Comparison of ENCODE assay signal across 9 mouse cellular contexts in the genomic region with DNA sequence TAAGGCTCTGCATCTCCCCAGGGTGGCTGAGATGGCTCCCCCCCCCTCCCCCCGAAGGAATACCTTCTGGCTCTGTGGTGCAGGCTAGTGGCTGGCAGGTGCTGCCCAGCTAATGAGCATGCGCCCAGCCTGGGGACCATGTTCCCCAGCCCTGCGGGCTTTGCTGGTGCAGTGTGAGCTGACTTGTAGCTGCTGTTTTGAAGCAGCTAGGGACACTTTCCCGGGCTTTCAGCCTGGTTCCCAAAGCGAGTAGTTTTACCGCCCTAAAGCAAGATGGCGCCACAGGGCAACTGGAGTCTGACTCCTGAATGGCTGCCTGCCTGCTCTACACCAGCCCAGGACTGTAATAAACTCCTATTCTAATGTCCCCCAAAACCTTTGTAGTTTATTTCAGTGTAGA.
DNase-seq lines count a peak whose midpoint lies in the region; ATAC-seq and TF ChIP-seq lines count a peak whose summit lies in the region.
"Had no signal": no experiment of that assay in that cellular context is flagged by ENCODE, and none has a peak within 500 bp of the region (broad histone marks: within the 10 kb centered on the region; RNA-seq: fewer than 3 reads in every experiment).

No protein-coding gene starts in this region.

- no peak for ATAC-seq in midbrain, embryonic 16.5 days
- ATAC-seq in kidney, postnatal 0 days (replicated peaks; ENCODE audit: low FRiP score, low read depth) = no peak
- ATAC-seq in megakaryocyte progenitor cell, adult 5-6 weeks (replicated peaks; ENCODE audit: poor library complexity) = no peak

- H3K36me3 ChIP-seq in midbrain, embryonic 10.5 days = no peaks in the 10 kb centered on the region
- H3K36me3 ChIP-seq in midbrain, embryonic 16.5 days (ENCODE audit: control insufficient read depth, insufficient read depth, low read length) = no peaks in the 10 kb centered on the region
- no peaks in the 10 kb centered on the region for H3K36me3 ChIP-seq in kidney, postnatal 0 days (ENCODE audit: insufficient read depth, low read length)
- H3K36me3 ChIP-seq: limb, embryonic 15.5 days had no signal

- WGBS in midbrain, embryonic 10.5 days = 24% methylated on average over 7 of the region's 7 CpGs
- 24% methylated on average over 7 of the region's 7 CpGs for WGBS in midbrain, embryonic 16.5 days
- WGBS in kidney, postnatal 0 days = 28% methylated on average over 7 of the region's 7 CpGs
- WGBS in lung, adult 2 months = 30% methylated on average over 7 of the region's 7 CpGs

- peak overlapping the region; percentile 69; the same call in 1 of the 2 replicates for H3K27ac ChIP-seq in midbrain, embryonic 10.5 days (replicated peaks)
- no peak overlapping the region for H3K27ac ChIP-seq in midbrain, embryonic 16.5 days (ENCODE audit: low read length)
- H3K27ac ChIP-seq in kidney, postnatal 0 days = no peak overlapping the region
- H3K27ac ChIP-seq: limb, embryonic 15.5 days had no signal

- DNase-seq in midbrain, embryonic 10.5 days (ENCODE audit: low spot score) = peak; percentile 59
- peak; percentile 78 to 81 for DNase-seq in cerebellum, postnatal 14 days
- peak; percentile 21 to 57 for DNase-seq in frontal cortex, postnatal 25 days (ENCODE audit: low spot score in 2 of 2)
- peak; percentile 76 for DNase-seq in kidney, postnatal 0 days (ENCODE audit: low spot score)
- peak; percentile 26 for DNase-seq in lung, adult 2 months
- DNase-seq in right cerebral cortex, adult 18-20 months = peak; percentile 72

- H3K4me1 ChIP-seq in midbrain, embryonic 10.5 days = peaks cover 6% of the 10 kb centered on the region
- H3K4me1 ChIP-seq in midbrain, embryonic 16.5 days (ENCODE audit: control insufficient read depth, insufficient read depth, low read length) = no peaks in the 10 kb centered on the region
- H3K4me1 ChIP-seq in kidney, postnatal 0 days (replicated peaks; ENCODE audit: insufficient read depth, low read length) = no peaks in the 10 kb centered on the region
- no peaks in the 10 kb centered on the region for H3K4me1 ChIP-seq in lung, adult 2 months (ENCODE audit: control insufficient read depth, insufficient read depth, low read length)
- H3K4me1 ChIP-seq: limb, embryonic 15.5 days had no signal

- peak; percentile 79 for TF ChIP-seq CTCF in kidney, postnatal 0 days (IDR thresholded peaks at IDR 0.05; ENCODE audit: low read depth)
- peak; percentile 88 for TF ChIP-seq CTCF in lung, adult 2 months (IDR thresholded peaks at IDR 0.05; ENCODE audit: insufficient read depth, low read length)

- H3K9ac ChIP-seq in midbrain, embryonic 16.5 days (ENCODE audit: low read depth, low read length) = no peak overlapping the region
- H3K9ac ChIP-seq in kidney, postnatal 0 days (ENCODE audit: low read depth, low read length) = no peak overlapping the region
- H3K9ac ChIP-seq: limb, embryonic 15.5 days had no signal

- H3K4me3 ChIP-seq in midbrain, embryonic 10.5 days = no peak overlapping the region
- H3K4me3 ChIP-seq in midbrain, embryonic 16.5 days (ENCODE audit: low read depth, low read length) = no peak overlapping the region
- H3K4me3 ChIP-seq in kidney, postnatal 0 days (replicated peaks; ENCODE audit: low read depth, low read length) = no peak overlapping the region
- no peak overlapping the region for H3K4me3 ChIP-seq in lung, adult 2 months (replicated peaks; ENCODE audit: extremely low read depth, low read depth, low read length)
- H3K4me3 ChIP-seq: limb, embryonic 15.5 days had no signal

- H3K9me3 ChIP-seq in midbrain, embryonic 10.5 days (replicated peaks) = no peaks in the 10 kb centered on the region
- no peaks in the 10 kb centered on the region for H3K9me3 ChIP-seq in midbrain, embryonic 16.5 days (replicated peaks; ENCODE audit: control insufficient read depth, low read length, poor library complexity, severe bottlenecking)
- no peaks in the 10 kb centered on the region for H3K9me3 ChIP-seq in kidney, postnatal 0 days (replicated peaks; ENCODE audit: low read length)
- H3K9me3 ChIP-seq: limb, embryonic 15.5 days had no signal

- H3K4me2 ChIP-seq in midbrain, embryonic 16.5 days (ENCODE audit: low read length) = no peak overlapping the region
- H3K4me2 ChIP-seq in kidney, postnatal 0 days (ENCODE audit: low read length) = no peak overlapping the region
- H3K4me2 ChIP-seq: limb, embryonic 15.5 days had no signal

- no peaks in the 10 kb centered on the region for H3K27me3 ChIP-seq in midbrain, embryonic 10.5 days (ENCODE audit: low read depth, poor library complexity, severe bottlenecking)
- no peaks in the 10 kb centered on the region for H3K27me3 ChIP-seq in midbrain, embryonic 16.5 days (ENCODE audit: control insufficient read depth, insufficient read depth, low read depth, low read length)
- no peaks in the 10 kb centered on the region for H3K27me3 ChIP-seq in kidney, postnatal 0 days (ENCODE audit: insufficient read depth, low read length)
- H3K27me3 ChIP-seq: limb, embryonic 15.5 days had no signal

- TF ChIP-seq POLR2A in lung, adult 2 months (IDR thresholded peaks at IDR 0.05; ENCODE audit: borderline replicate concordance, extremely low read depth, low read depth, low read length) = no peak

Comparison
In these comparisons a context has a peak if more than half of its experiments do, and no peak if none do; other contexts are left out.
1. DNase-seq: peak in every context shown above with its lines; median percentile 80 in cerebellum, postnatal 14 days; 76 in kidney, postnatal 0 days; 72 in right cerebral cortex, adult 18-20 months; 59 in midbrain, embryonic 10.5 days; 39 in frontal cortex, postnatal 25 days; 26 in lung, adult 2 months.